Mouse (Mus musculus) cerebellum, adult 8-10 months (tissue): ENCODE results near the gene Htr5b.

Experiments
- DNase-seq: peaks from one replicate; pipeline ENCODE4 v3.0.0; 2022

Htr5b gene

GRCm38 (mm10) chr1:121483091-121483490 lies 45.2 kb downstream of the Htr5b start:
- DNase-seq: no peak

GRCm38 (mm10) chr1:121479403-121479802 lies 48.9 kb downstream of the Htr5b start:
- DNase-seq: no peak

- DNase-seq: no peak
These were observed 49.8 kb downstream of the Htr5b start for GRCm38 (mm10) chr1:121478284-121478980.

- no peak for DNase-seq
These were observed 50.5 kb downstream of the Htr5b start for GRCm38 (mm10) chr1:121477716-121478115.

- no peak for DNase-seq
These were observed 56.8 kb downstream of the Htr5b start for GRCm38 (mm10) chr1:121471503-121471902.

GRCm38 (mm10) chr1:121468271-121468670 lies 60.0 kb downstream of the Htr5b start:
- no peak for DNase-seq

- DNase-seq: no peak
These were observed 62.0 kb downstream of the Htr5b start for GRCm38 (mm10) chr1:121466276-121466675.

GRCm38 (mm10) chr1:121463806-121464205 lies 64.5 kb downstream of the Htr5b start:
- no peak for DNase-seq

- DNase-seq: no peak
These were observed 65.6 kb downstream of the Htr5b start for GRCm38 (mm10) chr1:121462643-121463042.

- DNase-seq: no peak
These were observed 66.4 kb downstream of the Htr5b start for GRCm38 (mm10) chr1:121461895-121462294.

- no peak for DNase-seq
These were observed 68.2 kb downstream of the Htr5b start for GRCm38 (mm10) chr1:121460077-121460476.
